Mouse (Mus musculus): ENCODE data around the gene Gabpb2.
A peak's percentile ranks its signal among the peaks of the same experiment; 100 is the strongest.

Gabpb2 gene

DNA sequence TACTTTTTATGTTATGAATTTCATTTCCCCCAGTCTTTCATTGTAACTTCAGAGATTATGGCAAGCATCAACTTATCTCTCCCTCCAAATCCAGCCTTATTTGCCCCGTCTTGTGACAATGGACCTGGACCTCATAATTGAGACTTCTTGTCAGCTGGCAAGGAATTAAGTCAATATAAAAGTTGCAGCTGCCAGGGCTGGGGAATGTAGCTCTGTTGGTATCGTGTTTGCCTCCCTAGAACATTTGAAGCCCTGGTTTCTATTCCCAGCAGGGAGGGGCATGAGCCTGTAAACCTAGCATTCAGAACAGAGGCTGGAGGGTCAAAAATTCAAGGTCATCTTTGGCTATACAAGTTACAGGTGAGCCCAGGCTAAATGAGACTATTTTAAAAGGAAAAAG, 21.9 kb downstream of the Gabpb2 start:
- DNase-seq (ENCODE audit: low read depth, low spot score): no peak

DNA sequence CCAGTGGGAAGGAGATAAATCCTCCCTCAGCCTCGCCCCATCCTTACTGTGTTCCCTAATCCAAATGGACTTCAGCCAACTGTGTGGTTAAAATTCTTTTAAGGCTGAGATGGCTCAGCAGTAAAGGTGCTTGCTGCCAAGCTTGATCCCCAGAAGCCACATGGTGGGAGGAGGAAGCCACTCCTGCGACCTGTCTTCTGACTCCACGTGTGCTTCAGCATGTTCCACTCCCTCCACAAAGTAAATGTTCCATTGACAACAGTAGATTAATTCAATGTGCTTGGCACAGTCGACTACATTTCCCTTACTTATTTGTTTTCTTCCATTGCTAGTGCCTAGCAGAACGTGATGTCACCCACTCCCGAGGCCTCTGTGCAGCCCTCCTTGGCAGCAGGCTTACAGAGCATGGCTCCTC, 23.0 kb downstream of the Gabpb2 start:
- no peak for DNase-seq (ENCODE audit: low read depth, low spot score)

DNA sequence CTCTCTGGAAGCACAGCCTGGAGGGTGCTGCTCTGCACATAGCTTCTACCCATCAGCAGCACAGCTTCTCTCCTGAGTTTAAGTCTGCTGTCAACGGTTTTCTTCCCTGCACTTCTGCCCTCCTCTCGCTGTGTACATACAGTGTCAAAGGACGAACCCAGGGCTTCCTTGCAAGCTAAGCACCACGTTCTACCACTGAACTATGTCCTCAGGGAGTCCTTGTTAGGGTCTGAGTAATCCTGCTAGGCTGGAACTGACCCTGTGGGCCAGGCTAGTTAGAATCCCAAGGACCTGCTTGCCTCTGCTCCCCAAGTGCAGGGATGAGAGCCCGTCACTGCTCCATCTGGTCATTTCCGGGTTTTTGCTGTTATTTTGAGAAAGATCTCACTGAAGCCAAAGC, 30.8 kb downstream of the Gabpb2 start:
- no peak for DNase-seq (ENCODE audit: low read depth, low spot score)

- no peak for DNase-seq (ENCODE audit: low read depth, low spot score)
These were observed 31.6 kb downstream of the Gabpb2 start for GRCm38 (mm10) chr3:95186100-95186499.

DNA sequence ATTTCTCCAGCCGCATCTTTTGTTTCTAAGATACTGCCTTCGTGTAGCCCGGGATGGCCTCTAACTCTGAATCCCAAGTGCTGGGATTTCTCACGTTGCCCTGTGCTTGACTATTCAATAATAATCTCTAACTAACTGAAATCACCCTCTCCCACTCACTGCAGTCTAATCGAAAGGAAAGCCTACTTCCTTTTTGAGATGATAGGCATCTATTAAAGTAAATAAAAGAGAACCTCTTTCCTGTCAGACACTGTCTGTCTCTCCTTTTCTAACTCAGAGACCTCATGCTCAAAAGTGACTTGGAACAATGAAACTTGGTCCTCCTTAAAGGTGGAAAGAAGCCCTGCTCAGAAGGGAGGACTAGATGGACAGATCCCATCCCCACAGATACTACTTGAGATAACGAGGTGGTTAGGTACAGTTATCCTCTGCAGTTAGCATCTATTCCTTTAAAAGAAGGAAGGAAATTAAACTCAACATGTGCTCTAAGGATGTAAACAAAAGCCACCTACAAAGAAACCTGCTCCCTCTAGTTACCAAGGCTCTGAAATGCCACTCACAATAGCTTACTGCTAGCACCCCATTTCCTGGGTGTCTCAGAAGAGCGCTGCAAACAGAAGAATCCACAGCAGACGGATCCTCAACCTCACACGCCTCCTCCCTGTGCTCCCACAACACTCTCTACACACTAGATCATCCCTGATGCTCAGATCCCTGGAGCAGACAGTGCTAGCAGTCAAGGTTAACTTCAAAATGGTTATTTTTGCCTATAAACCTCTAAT, 32.7 kb downstream of the Gabpb2 start:
- DNase-seq (ENCODE audit: low read depth, low spot score): no peak

- no peak for DNase-seq (ENCODE audit: low read depth, low spot score)
These were observed 35.9 kb downstream of the Gabpb2 start for GRCm38 (mm10) chr3:95181841-95182240.

- no peak for DNase-seq (ENCODE audit: low read depth, low spot score)
These were observed 37.8 kb downstream of the Gabpb2 start for GRCm38 (mm10) chr3:95179890-95180289.

DNA sequence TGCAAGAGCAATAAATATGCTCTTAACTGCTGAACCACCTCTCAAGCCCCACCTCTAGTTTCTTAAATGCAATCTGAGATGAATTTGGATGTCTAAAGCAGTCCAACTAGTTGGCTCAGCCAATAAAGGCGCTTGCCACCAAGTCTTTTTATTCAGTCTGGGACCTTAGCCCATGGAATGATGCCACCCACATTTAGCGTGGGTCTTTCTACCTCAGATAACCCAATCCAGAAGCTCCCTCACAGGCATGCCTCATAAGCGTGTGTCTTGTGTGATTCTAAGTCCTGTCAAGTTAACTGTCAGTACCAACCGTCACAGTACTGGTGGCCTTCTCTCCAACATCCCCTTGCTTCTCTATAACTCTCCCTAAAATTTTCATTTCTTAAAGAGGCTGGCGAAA, 38.8 kb downstream of the Gabpb2 start:
- DNase-seq (ENCODE audit: low read depth, low spot score): no peak

DNA sequence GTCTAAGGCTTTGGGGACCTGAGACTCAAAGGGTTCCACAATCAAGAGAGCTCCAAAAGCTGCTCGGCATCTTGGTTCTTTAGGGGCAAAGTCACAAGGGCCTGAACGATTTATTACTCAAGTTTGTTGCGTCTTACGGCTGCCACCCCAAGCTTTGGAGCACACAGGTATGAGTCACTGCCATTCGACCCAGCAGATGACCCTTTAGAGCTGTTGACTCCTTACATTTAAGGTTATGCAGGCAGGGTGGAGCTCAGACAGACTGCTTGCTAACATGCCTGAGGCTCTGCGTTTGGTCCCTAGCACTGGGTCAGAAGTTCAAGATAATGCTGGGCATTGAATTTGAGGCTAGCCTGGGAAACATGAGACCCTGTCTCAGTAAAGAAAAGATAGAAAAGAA, 40.1 kb downstream of the Gabpb2 start:
- no peak for DNase-seq (ENCODE audit: low read depth, low spot score)

GRCm38 (mm10) chr3:95176500-95176899, 41.2 kb downstream of the Gabpb2 start:
- no peak for DNase-seq (ENCODE audit: low read depth, low spot score)

- peak; percentile 84 for DNase-seq (ENCODE audit: low read depth, low spot score)
These were observed 43.6 kb downstream of the Gabpb2 start for GRCm38 (mm10) chr3:95174011-95174592.

- no peak for DNase-seq (ENCODE audit: low read depth, low spot score)
These were observed 44.3 kb downstream of the Gabpb2 start for GRCm38 (mm10) chr3:95173256-95173949.

DNA sequence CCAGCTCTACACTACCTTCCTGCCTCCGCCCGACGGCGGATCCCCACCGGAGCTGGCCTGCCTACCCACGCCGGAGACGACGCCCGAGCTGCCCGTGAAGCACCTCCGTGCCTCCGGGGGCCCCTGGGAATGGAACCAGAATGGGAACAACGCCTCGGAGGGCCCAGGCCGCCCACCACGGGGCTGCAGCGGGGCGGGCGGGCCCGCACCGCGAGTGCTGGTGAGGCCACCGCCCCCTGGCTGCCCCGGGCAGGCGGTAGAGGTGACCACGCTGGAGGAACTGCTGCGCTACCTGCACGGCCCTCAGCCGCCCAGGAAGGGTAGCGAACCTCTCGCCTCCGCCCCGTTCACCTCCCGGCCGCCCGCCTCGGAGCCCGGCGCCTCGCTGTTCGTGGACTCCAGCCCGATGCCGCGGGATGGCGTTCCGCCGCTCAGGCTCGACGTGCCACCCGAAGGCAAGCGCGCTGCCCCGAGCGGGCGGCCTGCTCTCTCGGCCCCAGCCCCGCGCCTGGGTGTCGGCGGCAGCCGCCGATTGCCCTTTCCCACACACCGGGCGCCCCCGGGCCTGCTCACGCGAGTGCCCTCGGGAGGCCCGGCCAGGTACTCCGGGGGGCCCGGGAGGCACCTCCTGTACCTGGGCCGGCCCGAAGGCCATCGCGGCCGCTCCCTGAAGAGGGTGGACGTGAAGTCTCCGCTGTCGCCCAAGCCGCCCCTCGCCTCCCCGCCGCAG, 45.0 kb downstream of the Gabpb2 start:
- DNase-seq (ENCODE audit: low read depth, low spot score): no peak

- no peak for DNase-seq (ENCODE audit: low read depth, low spot score)
These were observed 46.6 kb downstream of the Gabpb2 start for GRCm38 (mm10) chr3:95171105-95171504.

DNA sequence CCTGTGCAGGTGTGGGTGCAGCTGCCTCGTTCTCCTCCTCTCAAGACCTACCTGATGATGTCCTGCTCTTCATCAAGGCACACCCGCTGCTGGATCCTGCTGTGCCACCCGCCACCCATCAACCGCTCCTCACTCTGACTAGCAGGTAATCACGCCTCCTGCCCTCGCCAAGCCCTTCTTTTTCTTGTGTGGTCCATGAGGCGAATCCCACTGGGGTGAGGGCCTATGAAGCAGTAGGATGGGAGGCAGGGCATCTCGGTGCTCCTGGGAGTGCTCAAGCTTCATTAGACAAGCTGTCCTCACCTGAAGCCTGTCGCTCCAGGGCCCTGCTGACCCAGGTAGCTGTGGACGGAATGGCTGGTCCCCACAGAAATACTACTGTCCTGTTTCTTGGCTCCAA, 47.7 kb downstream of the Gabpb2 start:
- DNase-seq (ENCODE audit: low read depth, low spot score): no peak

GRCm38 (mm10) chr3:95164840-95165239, 52.9 kb downstream of the Gabpb2 start:
- no peak for DNase-seq (ENCODE audit: low read depth, low spot score)

- DNase-seq (ENCODE audit: low read depth, low spot score): no peak
These were observed 53.5 kb downstream of the Gabpb2 start for GRCm38 (mm10) chr3:95164256-95164550.

DNA sequence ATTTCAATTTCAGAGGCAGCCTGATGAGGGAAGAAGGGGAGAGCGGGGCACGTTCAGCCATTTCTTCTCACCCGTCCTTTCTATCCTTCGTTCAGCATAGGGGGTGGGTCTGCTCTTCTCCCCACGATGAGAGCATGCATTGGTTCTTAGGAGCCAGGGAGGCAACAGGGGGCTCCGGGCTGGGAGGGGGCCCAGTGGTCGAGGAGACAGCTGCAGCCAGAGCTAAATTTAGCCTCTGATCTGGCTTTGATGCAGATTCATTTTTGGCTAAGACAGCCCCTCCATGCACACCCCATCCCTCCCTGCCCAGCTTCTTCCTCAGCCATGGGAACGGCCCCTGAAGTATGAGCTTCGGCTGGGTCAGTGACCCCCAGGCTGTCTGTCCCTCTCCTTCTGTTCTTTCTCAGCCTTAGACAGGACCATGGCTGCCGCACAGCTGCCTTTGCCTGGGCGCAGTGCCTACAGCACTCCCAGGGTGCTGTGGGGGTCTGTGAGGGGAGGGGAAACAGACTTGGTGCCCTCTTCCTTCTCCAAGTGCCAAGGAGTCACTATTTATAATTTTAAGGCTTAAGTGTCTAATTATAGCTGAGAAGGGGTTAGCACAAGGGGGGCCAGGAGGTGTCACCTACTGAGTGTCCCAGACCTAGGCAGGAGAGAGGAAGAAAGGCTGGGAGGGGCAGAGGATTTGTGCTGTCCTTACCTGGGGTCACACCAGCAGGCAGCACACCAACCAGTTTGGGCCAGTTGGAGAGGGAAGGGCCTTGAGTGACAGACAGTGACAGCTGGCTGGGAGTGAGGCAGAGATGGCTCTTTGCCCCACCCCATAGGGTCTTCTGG, 54.1 kb downstream of the Gabpb2 start:
- no peak for DNase-seq (ENCODE audit: low read depth, low spot score)

DNA sequence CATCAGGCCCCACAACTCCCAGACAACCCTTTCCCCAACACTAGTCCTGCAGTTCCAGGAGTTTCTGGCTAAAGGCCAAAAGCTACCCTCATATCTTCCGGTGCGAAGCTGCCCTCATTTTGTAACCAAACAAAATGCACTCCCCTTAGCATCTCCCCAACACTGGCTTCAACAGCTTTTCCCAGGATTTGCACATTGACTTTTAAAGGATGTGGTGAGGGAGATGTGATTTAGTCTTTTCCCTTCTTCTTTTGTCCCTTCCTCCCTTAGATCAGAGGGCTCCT, 55.4 kb downstream of the Gabpb2 start:
- no peak for DNase-seq (ENCODE audit: low read depth, low spot score)

- DNase-seq (ENCODE audit: low read depth, low spot score): no peak
These were observed 55.9 kb downstream of the Gabpb2 start for GRCm38 (mm10) chr3:95161618-95162344.

GRCm38 (mm10) chr3:95161041-95161551, 56.6 kb downstream of the Gabpb2 start:
- peak; percentile 31 for DNase-seq (ENCODE audit: low read depth, low spot score)
